Mouse (Mus musculus) MEL (cell line): ENCODE data around the gene Cdca4. TPM values are rescaled to one million over a fixed set of nuclear protein-coding genes. Genes with fewer than 3 reads are reported as not detected.

Source experiments
- DNase-seq: peaks from one replicate; pipeline ENCODE4 v3.0.0; 2011; ENCODE audit warnings: low read depth, low spot score
- H3K27ac ChIP-seq: 2 replicates; pipeline ENCODE4 v1.5.1; 2012; ENCODE audit warnings: low read depth, mild to moderate bottlenecking, control low read depth, low read length, moderate library complexity; ENCODE audit not compliant: control insufficient read depth
- H3K27me3 ChIP-seq, 2 experiments: fragments of 150-350 bp in 1 of 2; sonication (generic) in 1 of 2; 2 replicates each; pipeline ENCODE4 v1.6.1; 2012; ENCODE audit warnings: low read length in 2 of 2, mild to moderate bottlenecking in 2 of 2, improper control_type of control experiment in 1 of 2, moderate library complexity in 1 of 2; ENCODE audit not compliant: insufficient read depth in 2 of 2, control insufficient read depth in 1 of 2
- H3K36me3 ChIP-seq, 2 experiments: 2 replicates each; pipeline ENCODE4 v1.6.1; 2012 to 2014; ENCODE audit warnings: low read length in 2 of 2, improper control_type of control experiment in 1 of 2, inconsistent platforms in 1 of 2, mild to moderate bottlenecking in 1 of 2; ENCODE audit not compliant: insufficient read depth in 2 of 2, control insufficient read depth in 1 of 2
- H3K4me1 ChIP-seq, 2 experiments: fragments of 150-350 bp in 1 of 2; sonication (generic) in 1 of 2; 2 replicates each; pipeline ENCODE4 v1.6.1; 2012; ENCODE audit warnings: low read length in 2 of 2, improper control_type of control experiment in 1 of 2, mild to moderate bottlenecking in 1 of 2; ENCODE audit not compliant: insufficient read depth in 2 of 2, control insufficient read depth in 1 of 2
- H3K4me3 ChIP-seq, 2 experiments: fragments of 150-350 bp in 1 of 2; sonication (generic) in 1 of 2; 2 replicates each; pipeline ENCODE4 v1.5.1; 2012; ENCODE audit warnings: low read depth in 2 of 2, low read length in 2 of 2, mild to moderate bottlenecking in 2 of 2, moderate library complexity in 2 of 2, control low read depth in 1 of 2, improper control_type of control experiment in 1 of 2; ENCODE audit not compliant: control insufficient read depth in 1 of 2, insufficient read depth in 1 of 2
- H3K79me2 ChIP-seq: 2 replicates; pipeline ENCODE4 v1.6.1; 2012; ENCODE audit warnings: mild to moderate bottlenecking, low read length, moderate library complexity; ENCODE audit not compliant: control insufficient read depth, poor library complexity, insufficient read depth
- H3K9ac ChIP-seq: 2 replicates; pipeline ENCODE4 v1.6.1; 2012; ENCODE audit warnings: low read depth, mild to moderate bottlenecking, control low read depth, low read length, moderate library complexity; ENCODE audit not compliant: control insufficient read depth, poor library complexity, severe bottlenecking
- H3K9me3 ChIP-seq: fragments of 150-350 bp; sonication (generic); replicated peaks from 2 replicates; pipeline ENCODE4 v1.6.1; 2012; ENCODE audit warnings: mild to moderate bottlenecking, low read length, improper control_type of control experiment, moderate library complexity; ENCODE audit not compliant: insufficient read depth
- CHD2 ChIP-seq: IDR thresholded peaks from 2 replicates; pipeline ENCODE4 v1.6.1; 2011; ENCODE audit warnings: low read length, improper control_type of control experiment
- CTCF ChIP-seq, 3 experiments: IDR thresholded peaks in 2 of 3; conservative IDR thresholded peaks in 1 of 3; 2 replicates each; pipeline ENCODE4 v1.5.1; 2011 to 2012; ENCODE audit warnings: low read length in 3 of 3, low read depth in 2 of 3, mild to moderate bottlenecking in 2 of 3, improper control_type of control experiment in 1 of 3, inconsistent platforms in 1 of 3, mixed read lengths in 1 of 3, moderate library complexity in 1 of 3; ENCODE audit not compliant: control insufficient read depth in 1 of 3, insufficient read depth in 1 of 3, poor library complexity in 1 of 3, severe bottlenecking in 1 of 3
- ELF1 ChIP-seq: IDR thresholded peaks from 2 replicates; pipeline ENCODE4 v1.6.1; 2014; ENCODE audit warnings: low read depth, mild to moderate bottlenecking, inconsistent platforms, low read length, improper control_type of control experiment, moderate library complexity
- EP300 ChIP-seq, 2 experiments: IDR thresholded peaks; 2 replicates each; pipeline ENCODE4 v1.6.1; 2011; ENCODE audit warnings: improper control_type of control experiment in 2 of 2, low read length in 2 of 2, low read depth in 1 of 2, mild to moderate bottlenecking in 1 of 2
- ETS1 ChIP-seq: IDR thresholded peaks from 2 replicates; pipeline ENCODE4 v1.6.1; 2012; ENCODE audit warnings: low read depth, mild to moderate bottlenecking, inconsistent platforms, low read length, improper control_type of control experiment, moderate library complexity
- GATA1 ChIP-seq: IDR thresholded peaks from 2 replicates; pipeline ENCODE4 v1.6.1; 2011; ENCODE audit warnings: low read depth, low read length, improper control_type of control experiment
- HCFC1 ChIP-seq: IDR thresholded peaks from 2 replicates; pipeline ENCODE4 v1.6.1; 2012; ENCODE audit warnings: low read depth, mild to moderate bottlenecking, inconsistent platforms, low read length, improper control_type of control experiment, moderate library complexity
- JUND ChIP-seq: IDR thresholded peaks from 2 replicates; pipeline ENCODE4 v1.6.1; 2011; ENCODE audit warnings: low read depth, mild to moderate bottlenecking, improper control_type of control experiment, low read length
- MAX ChIP-seq: IDR thresholded peaks from 2 replicates; pipeline ENCODE4 v1.6.1; 2011; ENCODE audit warnings: low read length, improper control_type of control experiment
- MAZ ChIP-seq: IDR thresholded peaks from 2 replicates; pipeline ENCODE4 v1.6.1; 2012; ENCODE audit warnings: low read depth, mild to moderate bottlenecking, inconsistent platforms, low read length, improper control_type of control experiment
- MEF2A ChIP-seq: IDR thresholded peaks from 2 replicates; pipeline ENCODE4 v1.6.1; 2014; ENCODE audit warnings: low read depth, mild to moderate bottlenecking, inconsistent platforms, low read length, improper control_type of control experiment; ENCODE audit not compliant: poor library complexity, insufficient replicate concordance, severe bottlenecking; ENCODE audit errors: extremely low read depth
- MYC ChIP-seq: IDR thresholded peaks from 2 replicates; pipeline ENCODE4 v1.6.1; 2011; ENCODE audit warnings: low read depth, mild to moderate bottlenecking, low read length, improper control_type of control experiment, moderate library complexity
- NELFE ChIP-seq: IDR thresholded peaks from 2 replicates; pipeline ENCODE4 v1.6.1; 2011; ENCODE audit warnings: low read depth, low read length, improper control_type of control experiment
- NRF1 ChIP-seq: IDR thresholded peaks from 2 replicates; pipeline ENCODE4 v1.6.1; 2014; ENCODE audit warnings: low read depth, mild to moderate bottlenecking, inconsistent platforms, low read length, improper control_type of control experiment, moderate library complexity; ENCODE audit not compliant: poor library complexity, insufficient read depth, severe bottlenecking
- POLR2A ChIP-seq, 2 experiments: IDR thresholded peaks; 2 replicates each; pipeline ENCODE4 v1.6.1; 2011 to 2012; ENCODE audit warnings: low read length in 2 of 2, mild to moderate bottlenecking in 2 of 2, control low read depth in 1 of 2, improper control_type of control experiment in 1 of 2, low read depth in 1 of 2, moderate library complexity in 1 of 2; ENCODE audit not compliant: control insufficient read depth in 1 of 2, insufficient read depth in 1 of 2, poor library complexity in 1 of 2
- POLR2AphosphoS2 ChIP-seq: IDR thresholded peaks from 2 replicates; pipeline ENCODE4 v1.6.1; 2011; ENCODE audit warnings: low read length, improper control_type of control experiment
- RCOR1 ChIP-seq: IDR thresholded peaks from 2 replicates; pipeline ENCODE4 v1.6.1; 2012; ENCODE audit warnings: low read depth, mild to moderate bottlenecking, inconsistent platforms, low read length, improper control_type of control experiment
- SIN3A ChIP-seq: IDR thresholded peaks from 2 replicates; pipeline ENCODE4 v1.6.1; 2012; ENCODE audit warnings: low read length, improper control_type of control experiment, inconsistent platforms
- SMC3 ChIP-seq: IDR thresholded peaks from 2 replicates; pipeline ENCODE4 v1.6.1; 2011; ENCODE audit warnings: low read depth, low read length, improper control_type of control experiment
- TBP ChIP-seq: IDR thresholded peaks from 2 replicates; pipeline ENCODE4 v1.8.0; 2011; ENCODE audit warnings: low read depth, low read length, improper control_type of control experiment
- UBTF ChIP-seq: IDR thresholded peaks from 2 replicates; pipeline ENCODE4 v1.6.1; 2012; ENCODE audit warnings: low read depth, mild to moderate bottlenecking, inconsistent platforms, low read length, improper control_type of control experiment, moderate library complexity, borderline replicate concordance; ENCODE audit not compliant: insufficient read depth
- USF1 ChIP-seq: IDR thresholded peaks from 2 replicates; pipeline ENCODE4 v1.6.1; 2014; ENCODE audit warnings: low read depth, mild to moderate bottlenecking, inconsistent platforms, low read length, improper control_type of control experiment, moderate library complexity
- ZC3H11A ChIP-seq: IDR thresholded peaks from 2 replicates; pipeline ENCODE4 v1.6.1; 2012; ENCODE audit warnings: low read depth, mild to moderate bottlenecking, inconsistent platforms, low read length, improper control_type of control experiment
- ZKSCAN1 ChIP-seq: IDR thresholded peaks from 2 replicates; pipeline ENCODE4 v1.6.1; 2012; ENCODE audit warnings: low read depth, mild to moderate bottlenecking, inconsistent platforms, low read length, improper control_type of control experiment, moderate library complexity
- ZMIZ1 ChIP-seq: IDR thresholded peaks from 2 replicates; pipeline ENCODE4 v1.6.1; 2012; ENCODE audit warnings: low read depth, mild to moderate bottlenecking, inconsistent platforms, low read length, improper control_type of control experiment, moderate library complexity
- ZNF384 ChIP-seq: IDR thresholded peaks from 2 replicates; pipeline ENCODE4 v1.6.1; 2012; ENCODE audit warnings: low read depth, mild to moderate bottlenecking, inconsistent platforms, low read length, improper control_type of control experiment
- polyA plus RNA-seq, 2 experiments: library from polyadenylated mRNA; stranded (reverse) in 1 of 2; unstranded in 1 of 2; fragments of >175 nt in 1 of 2; fragments of >200 nt in 1 of 2; gene quantifications; 2 replicates each; pipeline versions ENCODE4 v1.2.1 to v1.2.4; 2012; ENCODE audit warnings: low replicate concordance in 2 of 2, low read depth in 1 of 2; ENCODE audit not compliant: insufficient read length in 2 of 2, insufficient read depth in 1 of 2, missing spikeins in 1 of 2
- total RNA-seq: library from RNA; depleted of rRNA; stranded (reverse); fragments of 300-350 nt; gene quantifications from 2 replicates; pipeline ENCODE4 v1.2.3, GENCODE M21; 2012

Cdca4 gene
- total and polyA plus RNA-seq, 3 experiments, result 274 to 279 TPM; not detected in 1

DNA sequence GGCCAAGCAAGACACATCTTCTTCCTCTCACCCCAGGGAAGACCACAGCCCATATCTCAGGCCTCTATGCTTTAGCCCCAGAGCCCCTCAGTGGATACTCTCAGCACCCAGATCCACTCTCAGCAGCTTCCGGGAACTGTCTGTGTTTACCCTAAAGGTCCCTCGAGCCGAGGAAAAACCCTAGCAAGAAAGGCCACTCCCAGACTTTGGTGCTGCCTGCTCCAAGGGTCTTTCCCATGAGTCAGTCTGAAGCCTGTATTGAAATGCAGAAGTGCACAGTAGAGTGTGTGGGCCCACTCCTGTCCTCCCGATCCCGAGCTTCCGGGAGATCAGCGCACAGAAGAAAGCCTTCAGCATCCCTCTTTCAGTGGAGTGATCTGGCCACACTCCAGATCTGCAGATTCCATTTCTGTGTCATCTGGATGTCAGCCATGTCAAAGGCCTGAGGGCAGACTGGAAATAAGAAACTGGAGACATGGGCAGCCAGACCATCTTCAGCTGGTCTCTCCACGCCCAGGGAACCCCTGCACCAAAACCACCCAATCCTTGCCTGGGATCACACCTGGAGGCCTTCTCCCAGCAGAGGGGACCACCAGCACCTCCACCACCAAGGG lies 37.4 kb upstream of the Cdca4 start:
- Histone ChIP-seq H3K27me3 (no peaks in the 10 kb centered on the region), H3K79me2 (no peaks in the 10 kb centered on the region), H3K27ac (no peak overlapping the region), H3K4me1 (peaks cover 12 to 26% of the 10 kb centered on the region in 2 experiments), H3K9ac (no peak overlapping the region), H3K4me3 (no peak overlapping the region), H3K36me3 (peaks cover 0 to 7% of the 10 kb centered on the region in 2 experiments; a peak in 1 of 4 replicates), H3K9me3 (no peaks in the 10 kb centered on the region)
- TF ChIP-seq ZMIZ1, result no peak
- no peak for TF ChIP-seq UBTF
- no peak for TF ChIP-seq MYC
- no peak for TF ChIP-seq ZKSCAN1
- TF ChIP-seq TBP, result no peak
- TF ChIP-seq MEF2A, result no peak
- TF ChIP-seq CHD2, result no peak
- no peak for TF ChIP-seq POLR2A (IDR thresholded peaks at IDR 0.05; ENCODE audit: control insufficient read depth in 1 of 2, insufficient read depth in 1 of 2, low read depth in 1 of 2, low read length in 2 of 2, poor library complexity in 1 of 2)
- no peak for TF ChIP-seq EP300 (IDR thresholded peaks at IDR 0.05; ENCODE audit: low read depth in 1 of 2, low read length in 2 of 2)
- TF ChIP-seq MAX, result no peak
- TF ChIP-seq USF1, result no peak
- no peak for TF ChIP-seq POLR2AphosphoS2
- TF ChIP-seq MAZ, result no peak
- no peak for TF ChIP-seq SMC3
- TF ChIP-seq ZC3H11A, result no peak
- no peak for TF ChIP-seq HCFC1
- no peak for TF ChIP-seq NRF1
- no peak for DNase-seq

DNA sequence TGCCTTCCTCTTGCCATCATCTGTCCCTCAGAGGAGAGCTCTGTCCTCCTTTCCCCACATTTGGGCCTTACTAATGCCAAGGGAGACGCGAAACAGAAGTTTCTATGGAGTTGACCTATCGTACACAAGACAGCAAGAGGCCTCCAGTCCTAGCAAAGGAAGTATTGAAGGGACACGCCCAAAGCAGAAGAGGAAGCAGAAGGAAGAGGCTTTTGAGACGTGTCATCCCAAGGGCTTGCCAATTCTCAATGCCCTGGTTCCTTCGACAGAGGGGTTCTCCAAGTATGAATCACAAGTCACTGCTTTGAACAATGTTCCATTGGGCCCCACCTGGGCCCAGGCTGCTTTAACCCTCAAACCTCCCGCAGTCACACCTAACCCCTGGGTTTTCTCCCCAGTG lies 35.6 kb upstream of the Cdca4 start:
- Histone ChIP-seq H3K4me3 (no peak overlapping the region), H3K27me3 (no peaks in the 10 kb centered on the region)
- DNase-seq, result peak; percentile 93

More for the DNA sequence above, 35.6 kb upstream of the Cdca4 start:
- Histone ChIP-seq H3K9me3 (no peaks in the 10 kb centered on the region), H3K9ac (no peak overlapping the region), H3K4me1 (peaks cover 5 to 30% of the 10 kb centered on the region in 2 experiments), H3K36me3 (peaks cover 0 to 5% of the 10 kb centered on the region in 2 experiments; a peak in 1 of 4 replicates), H3K27ac (peak overlapping the region; percentile 21), H3K79me2 (no peaks in the 10 kb centered on the region)
- peak in 1 of 2 experiments; percentile 62; a peak in 3 of 4 replicates for TF ChIP-seq EP300 (IDR thresholded peaks at IDR 0.05; ENCODE audit: low read depth in 1 of 2, low read length in 2 of 2)
- TF ChIP-seq SIN3A, result peak; percentile 53; the same call in 1 of the 2 replicates
- TF ChIP-seq TBP, result peak; percentile 63
- TF ChIP-seq ETS1, result peak; percentile 37; the same call in 1 of the 2 replicates
- no peak for TF ChIP-seq JUND
- TF ChIP-seq POLR2A (IDR thresholded peaks at IDR 0.05; ENCODE audit: control insufficient read depth in 1 of 2, insufficient read depth in 1 of 2, low read depth in 1 of 2, low read length in 2 of 2, poor library complexity in 1 of 2), result peak in 1 of 2 experiments; percentile 57; a peak in 2 of 4 replicates
- TF ChIP-seq SMC3, result 0 out of 2 replicates have a peak, but pooled peaks have one; percentile 6
- TF ChIP-seq NRF1, result no peak
- no peak for TF ChIP-seq UBTF
- TF ChIP-seq ZKSCAN1, result no peak
- 0 out of 2 replicates have a peak, but pooled peaks have one; percentile 49 for TF ChIP-seq RCOR1
- peak; percentile 59 for TF ChIP-seq NELFE
- TF ChIP-seq ZNF384, result no peak
- TF ChIP-seq ZMIZ1, result peak; percentile 62
- TF ChIP-seq ELF1, result peak; percentile 55; the same call in 1 of the 2 replicates
- peak; percentile 62 for TF ChIP-seq HCFC1
- TF ChIP-seq GATA1, result peak; percentile 6; the same call in 1 of the 2 replicates
- TF ChIP-seq CTCF (IDR thresholded peaks at IDR 0.05 in 2 of 3, conservative IDR thresholded peaks at IDR 0.05 in 1 of 3; ENCODE audit: control insufficient read depth in 1 of 3, insufficient read depth in 1 of 3, low read depth in 2 of 3, low read length in 3 of 3, poor library complexity in 1 of 3, severe bottlenecking in 1 of 3), result no peak
